Mouse (Mus musculus) G1E (cell line): ENCODE results near the gene Hcn1. TPM values are rescaled to one million over a fixed set of nuclear protein-coding genes. Genes with fewer than 3 reads are reported as not detected.

Source experiments
- ATAC-seq: 2 replicates; pipeline ENCODE4 v1.8.0; 2016; ENCODE audit warnings: mild to moderate bottlenecking; ENCODE audit not compliant: insufficient number of reproducible peaks, poor library complexity, low FRiP score, severe bottlenecking; ENCODE audit errors: extremely low read depth
- DNase-seq: peaks from one replicate; pipeline ENCODE4 v3.0.0; 2012; ENCODE audit warnings: low spot score
- H3K27me3 ChIP-seq: 2 replicates; pipeline ENCODE4 v1.6.1; 2012; ENCODE audit warnings: mild to moderate bottlenecking, low read length, inconsistent platforms; ENCODE audit not compliant: insufficient read depth
- H3K36me3 ChIP-seq: replicated peaks from 2 replicates; pipeline ENCODE3; 2012; ENCODE audit warnings: mild to moderate bottlenecking, inconsistent platforms
- H3K4me1 ChIP-seq: 2 replicates; pipeline ENCODE4 v1.6.1; 2012; ENCODE audit warnings: low read depth, low read length, inconsistent platforms, mixed read lengths; ENCODE audit not compliant: insufficient read depth
- H3K4me3 ChIP-seq: 2 replicates; pipeline ENCODE4 v1.5.1; 2012; ENCODE audit warnings: low read depth, mild to moderate bottlenecking, inconsistent platforms, low read length, moderate library complexity, mixed read lengths
- H3K9me3 ChIP-seq: replicated peaks from 2 replicates; pipeline ENCODE4 v1.6.1; 2012; ENCODE audit warnings: inconsistent platforms
- CTCF ChIP-seq: IDR thresholded peaks from 2 replicates; pipeline ENCODE4 v1.5.1; 2012; ENCODE audit warnings: low read depth, low read length, inconsistent platforms, mixed read lengths
- GATA1 ChIP-seq: IDR thresholded peaks from 2 replicates; pipeline ENCODE4 v1.6.1; 2012; ENCODE audit warnings: borderline replicate concordance, low read length, inconsistent platforms, mixed read lengths
- GATA2 ChIP-seq: IDR thresholded peaks from 2 replicates; pipeline ENCODE4 v1.6.1; 2012; ENCODE audit warnings: low read depth, low read length, inconsistent platforms, borderline replicate concordance
- POLR2AphosphoS5 ChIP-seq: IDR thresholded peaks from 2 replicates; pipeline ENCODE4 v1.6.1; 2012; ENCODE audit warnings: low read depth, low read length, inconsistent platforms; ENCODE audit not compliant: insufficient replicate concordance
- TAL1 ChIP-seq: conservative IDR thresholded peaks from 2 replicates; pipeline ENCODE4 v1.6.1; 2012; ENCODE audit warnings: low read depth, low read length, inconsistent platforms, mixed read lengths
- polyA plus RNA-seq: library from polyadenylated mRNA; stranded (reverse); fragments of >175 nt; gene quantifications from 2 replicates; pipeline ENCODE4 v1.2.3, GENCODE M21; 2012
- total RNA-seq, 2 experiments: library from RNA; stranded (forward) in 1 of 2; stranded (reverse) in 1 of 2; fragments of 200-1000 nt in 1 of 2; fragments of >200 nt in 1 of 2; fragmentation: Nextera tagmentation in 1 of 2; gene quantifications; 2 replicates each; pipeline ENCODE4 v1.2.3; 2014 to 2017

Gene Hcn1
- total and polyA plus RNA-seq, 3 experiments = 0.11 TPM; not detected in 2

- H3K27me3 ChIP-seq = no peaks in the 10 kb centered on the region
- no peak for ATAC-seq
- no peak for DNase-seq
Measured at GRCm38 (mm10) chr13:118023381-118023780, 421.3 kb downstream of the Hcn1 start.

GRCm38 (mm10) chr13:118026510-118026909, 424.4 kb downstream of the Hcn1 start:
- H3K9me3 ChIP-seq = no peaks in the 10 kb centered on the region
- H3K27me3 ChIP-seq = no peaks in the 10 kb centered on the region
- H3K36me3 ChIP-seq = no peaks in the 10 kb centered on the region
- ATAC-seq = no peak
- no peak for DNase-seq
- TF ChIP-seq CTCF (no peak), POLR2AphosphoS5 (no peak), GATA2 (no peak), GATA1 (no peak), TAL1 (no peak)
- no peak overlapping the region for H3K4me3 ChIP-seq
- H3K4me1 ChIP-seq = no peaks in the 10 kb centered on the region

More at GRCm38 (mm10) chr13:118023381-118023780, 421.3 kb downstream of the Hcn1 start:
- H3K36me3 ChIP-seq = no peaks in the 10 kb centered on the region
- no peaks in the 10 kb centered on the region for H3K9me3 ChIP-seq
- H3K4me1 ChIP-seq = no peaks in the 10 kb centered on the region
- TF ChIP-seq GATA2 (no peak), CTCF (no peak), GATA1 (no peak)
- no peak overlapping the region for H3K4me3 ChIP-seq

- no peaks in the 10 kb centered on the region for H3K27me3 ChIP-seq
- DNase-seq = no peak
- no peak for ATAC-seq
- H3K4me1 ChIP-seq = no peaks in the 10 kb centered on the region
- H3K36me3 ChIP-seq = no peaks in the 10 kb centered on the region
- H3K4me3 ChIP-seq = no peak overlapping the region
- no peaks in the 10 kb centered on the region for H3K9me3 ChIP-seq
- TF ChIP-seq CTCF (no peak), GATA1 (no peak), TAL1 (no peak), POLR2AphosphoS5 (no peak), GATA2 (no peak)
Measured at GRCm38 (mm10) chr13:118027868-118028267, 425.7 kb downstream of the Hcn1 start.

GRCm38 (mm10) chr13:118028662-118029061, 426.5 kb downstream of the Hcn1 start:
- no peak for TF ChIP-seq GATA1
- TF ChIP-seq TAL1 = no peak
- no peak for TF ChIP-seq GATA2
- no peak for TF ChIP-seq POLR2AphosphoS5
- no peak for TF ChIP-seq CTCF
- no peaks in the 10 kb centered on the region for H3K27me3 ChIP-seq
- H3K9me3 ChIP-seq = no peaks in the 10 kb centered on the region
- ATAC-seq = no peak
- H3K4me1 ChIP-seq = no peaks in the 10 kb centered on the region
- no peak overlapping the region for H3K4me3 ChIP-seq
- DNase-seq = no peak
- H3K36me3 ChIP-seq = no peaks in the 10 kb centered on the region

GRCm38 (mm10) chr13:118029579-118029978, 427.5 kb downstream of the Hcn1 start:
- ATAC-seq (no peak), DNase-seq (no peak)

GRCm38 (mm10) chr13:118035598-118035997, 433.5 kb downstream of the Hcn1 start:
- ATAC-seq (no peak), DNase-seq (no peak)
- Histone ChIP-seq H3K4me3 (no peak overlapping the region), H3K36me3 (no peaks in the 10 kb centered on the region), H3K4me1 (no peaks in the 10 kb centered on the region), H3K27me3 (no peaks in the 10 kb centered on the region), H3K9me3 (no peaks in the 10 kb centered on the region; the same call in 1 of the 2 replicates)
- no peak for TF ChIP-seq TAL1
- TF ChIP-seq GATA2 = no peak
- TF ChIP-seq GATA1 = no peak
- TF ChIP-seq CTCF = no peak
- TF ChIP-seq POLR2AphosphoS5 = no peak

More at GRCm38 (mm10) chr13:118029579-118029978, 427.5 kb downstream of the Hcn1 start:
- Histone ChIP-seq H3K4me1 (no peaks in the 10 kb centered on the region), H3K9me3 (no peaks in the 10 kb centered on the region), H3K4me3 (no peak overlapping the region), H3K27me3 (no peaks in the 10 kb centered on the region), H3K36me3 (no peaks in the 10 kb centered on the region)
- TF ChIP-seq TAL1 = no peak
- TF ChIP-seq CTCF = no peak
- no peak for TF ChIP-seq GATA1
- TF ChIP-seq GATA2 = no peak
- no peak for TF ChIP-seq POLR2AphosphoS5
